Mouse (Mus musculus) G1E (cell line): ENCODE results near the gene Krtap9-5.

Experiments used
- CTCF ChIP-seq: IDR thresholded peaks from 2 replicates; pipeline ENCODE4 v1.5.1; 2012; ENCODE audit warnings: low read depth, low read length, inconsistent platforms, mixed read lengths
- GATA1 ChIP-seq: IDR thresholded peaks from 2 replicates; pipeline ENCODE4 v1.6.1; 2012; ENCODE audit warnings: borderline replicate concordance, low read length, inconsistent platforms, mixed read lengths
- GATA2 ChIP-seq: IDR thresholded peaks from 2 replicates; pipeline ENCODE4 v1.6.1; 2012; ENCODE audit warnings: low read depth, low read length, inconsistent platforms, borderline replicate concordance
- POLR2AphosphoS5 ChIP-seq: IDR thresholded peaks from 2 replicates; pipeline ENCODE4 v1.6.1; 2012; ENCODE audit warnings: low read depth, low read length, inconsistent platforms; ENCODE audit not compliant: insufficient replicate concordance
- TAL1 ChIP-seq: conservative IDR thresholded peaks from 2 replicates; pipeline ENCODE4 v1.6.1; 2012; ENCODE audit warnings: low read depth, low read length, inconsistent platforms, mixed read lengths

- no peak for TF ChIP-seq CTCF
- no peak for TF ChIP-seq GATA1
- no peak for TF ChIP-seq TAL1
- TF ChIP-seq GATA2 = no peak
- TF ChIP-seq POLR2AphosphoS5 = no peak
Measured at GRCm38 (mm10) chr11:99993620-99994383, 45.5 kb downstream of the Krtap9-5 start, which contains the start of gene Krtap17-1.
